Mouse (Mus musculus): Measurements from ENCODE around the gene Adam23.

DNA sequence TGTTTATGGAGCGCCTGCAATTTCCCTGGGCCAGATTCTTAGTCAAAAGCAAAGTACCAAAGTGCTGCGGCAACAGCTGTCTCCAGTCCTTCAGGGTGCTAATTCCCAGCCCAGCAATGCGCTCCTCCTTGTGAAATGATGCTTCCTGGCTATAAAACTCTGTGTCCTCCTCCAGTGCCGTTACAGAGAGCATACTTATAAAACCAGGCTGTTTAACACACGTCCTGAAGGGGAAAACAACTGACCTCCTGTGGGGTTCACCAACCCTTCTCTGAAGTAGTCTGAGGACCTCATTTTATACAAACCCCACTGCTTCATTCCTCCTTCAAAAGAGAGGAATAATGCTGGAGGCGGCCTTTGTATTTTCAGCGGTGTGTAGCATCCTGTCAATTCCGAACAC lies 28.0 kb downstream of the Adam23 start:
- TF ChIP-seq CTCF (IDR thresholded peaks at IDR 0.05; ENCODE audit: borderline replicate concordance, extremely low read depth, insufficient read depth, insufficient read length) (no peak), POLR2A (IDR thresholded peaks at IDR 0.05; ENCODE audit: borderline replicate concordance, extremely low read depth, insufficient read depth, insufficient read length, poor library complexity, severe bottlenecking) (no peak)

All from brain, embryonic 14.5 days (tissue).